Mouse (Mus musculus) T-cell, adult 66 days (primary cell): Measurements from ENCODE around the gene Fgfr4. TPM values are rescaled to one million over a fixed set of nuclear protein-coding genes. Genes with fewer than 3 reads are reported as not detected.

Experiments
- total RNA-seq, 2 experiments: library from RNA; stranded (reverse); gene quantifications; 3 replicates in 1 of 2; 4 replicates in 1 of 2; pipeline ENCODE4 v1.2.4; 2023

Gene Fgfr4
- total RNA-seq = not detected

GRCm38 (mm10) chr13:55152621-55153415 is at the start of gene Fgfr4:
Gene Fgfr4 (plus strand): TSS chr13:55152640.

GRCm38 (mm10) chr13:55105045-55105952 is 47.1 kb upstream of the Fgfr4 start, which contains the start of gene Zfp346:
Gene Zfp346 (plus strand): TSS chr13:55105311.

GRCm38 (mm10) chr13:55133448-55133847 is 19.0 kb upstream of the Fgfr4 start, which contains the start of gene Gm17617:
Gene Gm17617 (minus strand): TSS chr13:55133548.

GRCm38 (mm10) chr13:55209649-55210192 is 57.3 kb downstream of the Fgfr4 start, which contains the start of gene Nsd1:
Gene Nsd1 (plus strand): TSS chr13:55209782.

Other genes with a start within 250 kb of the Fgfr4 start
- 1 to 10 TPM; 1.2 to 4.3 TPM for gene Unc5a, start 203.2 kb upstream of the Fgfr4 start, total RNA-seq
- 1 to 10 TPM; 2.0 to 3.9 TPM for gene Hk3, start 131.3 kb upstream of the Fgfr4 start, total RNA-seq
- gene Uimc1, start 52.3 kb upstream of the Fgfr4 start, total RNA-seq = 10 to 100 TPM; 72.1 to 73.5 TPM
- gene Zfp346, start 47.3 kb upstream of the Fgfr4 start, total RNA-seq = 10 to 100 TPM; 31.8 to 34.8 TPM
- not detected for gene Gm17617, start 19.1 kb upstream of the Fgfr4 start, total RNA-seq
- 100 to 1,000 TPM; 183 to 190 TPM for gene Nsd1, start 57.1 kb downstream of the Fgfr4 start, total RNA-seq
- gene Prelid1, start 167.9 kb downstream of the Fgfr4 start, total RNA-seq = 100 to 1,000 TPM; 166 to 174 TPM
- gene Rab24, start 169.3 kb downstream of the Fgfr4 start, total RNA-seq = 10 to 100 TPM; 49.3 to 51.2 TPM
- 1 to 10 TPM in 1 of 2 experiments, not detected in 1; 2.2 TPM for gene Mxd3, start 177.2 kb downstream of the Fgfr4 start, total RNA-seq
- gene Lman2, start 210.1 kb downstream of the Fgfr4 start, total RNA-seq = 100 to 1,000 TPM; 113 to 118 TPM
- gene Rgs14, start 217.1 kb downstream of the Fgfr4 start, total RNA-seq = 10 to 100 TPM; 85.9 to 93.2 TPM
- gene Slc34a1, start 245.5 kb downstream of the Fgfr4 start, total RNA-seq = not detected